Mouse (Mus musculus) stomach, embryonic 14.5 days (tissue): ENCODE data around the gene Nap1l4. TPM values are rescaled to one million over a fixed set of nuclear protein-coding genes. Genes with fewer than 3 reads are reported as not detected.

Source experiments
- ATAC-seq: fragments of 200-750 bp; cut with Nextera tagmentation; 2 replicates; pipeline ENCODE4 v1.8.0; 2017; ENCODE audit warnings: low read depth, moderate TSS enrichment; ENCODE audit not compliant: insufficient number of reproducible peaks, insufficient read depth, low FRiP score
- H3K27ac ChIP-seq: fragments of 300-500 bp; sonication (generic); 2 replicates; pipeline ENCODE4 v1.5.1; 2014; ENCODE audit warnings: mild to moderate bottlenecking, low read length, moderate library complexity, mixed read lengths
- H3K27me3 ChIP-seq: fragments of 300-500 bp; sonication (generic); 2 replicates; pipeline ENCODE4 v1.6.1; 2014; ENCODE audit warnings: low read length, control low read depth, mixed read lengths; ENCODE audit not compliant: control insufficient read depth, insufficient read depth
- H3K36me3 ChIP-seq: fragments of 300-500 bp; sonication (generic); 2 replicates; pipeline ENCODE4 v1.6.1; 2014; ENCODE audit warnings: mild to moderate bottlenecking, control low read depth, low read length, moderate library complexity, mixed read lengths; ENCODE audit not compliant: control insufficient read depth, insufficient read depth
- H3K4me1 ChIP-seq: fragments of 300-500 bp; sonication (generic); 2 replicates; pipeline ENCODE4 v1.6.1; 2014; ENCODE audit warnings: low read length, control low read depth, mixed read lengths; ENCODE audit not compliant: control insufficient read depth, insufficient read depth
- H3K4me2 ChIP-seq: fragments of 300-500 bp; sonication (generic); replicated peaks from 2 replicates; pipeline ENCODE4 v1.6.1; 2014; ENCODE audit warnings: low read depth, low read length, control low read depth
- H3K4me3 ChIP-seq: fragments of 300-500 bp; sonication (generic); 2 replicates; pipeline ENCODE4 v1.5.1; 2014; ENCODE audit warnings: low read depth, low read length, control low read depth
- H3K9ac ChIP-seq: fragments of 300-500 bp; sonication (generic); replicated peaks from 2 replicates; pipeline ENCODE4 v1.6.1; 2014; ENCODE audit warnings: low read depth, mild to moderate bottlenecking, control low read depth, low read length, moderate library complexity, mixed read lengths
- H3K9me3 ChIP-seq: fragments of 300-500 bp; sonication (generic); 2 replicates; pipeline ENCODE4 v1.6.1; 2016; ENCODE audit warnings: low read depth, low read length, control low read depth; ENCODE audit not compliant: control insufficient read depth
- WGBS: fragments of 180-500 bp; shearing (Covaris S2); extraction: QIAGEN DNeasy Blood & Tissue Kit; methylation state at CpG from one replicate; pipeline ENCODE4 v1.1.7; 2014; 5-methylcytosine and 5-hydroxymethylcytosine counted together
- polyA plus RNA-seq: library from polyadenylated mRNA; unstranded; fragments of >200 nt; fragmentation: Nextera tagmentation; extraction: Ambion mirVana; gene quantifications from 2 replicates; pipeline ENCODE4 v1.2.1, GENCODE M21; 2014

Nap1l4 gene
- polyA plus RNA-seq, 1 experiment from 2014 or later, result 120 TPM

- no peak overlapping the region for H3K27ac ChIP-seq
- no peaks in the 10 kb centered on the region for H3K36me3 ChIP-seq
- H3K27me3 ChIP-seq, result peaks cover 19% of the 10 kb centered on the region
- H3K4me1 ChIP-seq, result peaks cover 4% of the 10 kb centered on the region; the same call in 1 of the 2 replicates
- ATAC-seq, result no peak
- H3K9me3 ChIP-seq, result no peaks in the 10 kb centered on the region
- 2% methylated on average over 55 of the region's 55 CpGs for WGBS
- H3K4me3 ChIP-seq, result peak overlapping the region; percentile 41
- H3K9ac ChIP-seq, result peak overlapping the region; percentile 21; the same call in 1 of the 2 replicates
- peak overlapping the region; percentile 94 for H3K4me2 ChIP-seq
Observed at GRCm38 (mm10) chr7:143501643-143502417, 47.1 kb downstream of the Nap1l4 start.

- Histone ChIP-seq H3K4me3 (no peak overlapping the region), H3K36me3 (no peaks in the 10 kb centered on the region), H3K4me1 (peaks cover 4% of the 10 kb centered on the region; the same call in 1 of the 2 replicates), H3K4me2 (no peak overlapping the region), H3K27me3 (peaks cover 19% of the 10 kb centered on the region), H3K9me3 (no peaks in the 10 kb centered on the region), H3K9ac (no peak overlapping the region), H3K27ac (no peak overlapping the region)
- ATAC-seq, result no peak
- 29% methylated on average over 2 of the region's 2 CpGs for WGBS
Observed at GRCm38 (mm10) chr7:143500912-143501311, 48.0 kb downstream of the Nap1l4 start.

- no peak for ATAC-seq
- no peak overlapping the region for H3K4me2 ChIP-seq
- H3K36me3 ChIP-seq, result no peaks in the 10 kb centered on the region
- H3K27ac ChIP-seq, result no peak overlapping the region
- H3K4me3 ChIP-seq, result no peak overlapping the region
- peaks cover 16% of the 10 kb centered on the region for H3K27me3 ChIP-seq
- peaks cover 4% of the 10 kb centered on the region; the same call in 1 of the 2 replicates for H3K4me1 ChIP-seq
- 92% methylated on average over 4 of the region's 4 CpGs for WGBS
- H3K9ac ChIP-seq, result no peak overlapping the region
- H3K9me3 ChIP-seq, result no peaks in the 10 kb centered on the region
Observed at GRCm38 (mm10) chr7:143498584-143498983, 50.3 kb downstream of the Nap1l4 start.

- 75% methylated on average over 8 of the region's 8 CpGs for WGBS
- no peak for ATAC-seq
- H3K4me1 ChIP-seq, result no peaks in the 10 kb centered on the region
- H3K9me3 ChIP-seq, result no peaks in the 10 kb centered on the region
- H3K4me2 ChIP-seq, result no peak overlapping the region
- H3K27ac ChIP-seq, result no peak overlapping the region
- H3K27me3 ChIP-seq, result no peaks in the 10 kb centered on the region
- H3K4me3 ChIP-seq, result no peak overlapping the region
- no peaks in the 10 kb centered on the region for H3K36me3 ChIP-seq
- H3K9ac ChIP-seq, result no peak overlapping the region
Observed at GRCm38 (mm10) chr7:143495104-143495961, 53.6 kb downstream of the Nap1l4 start.

GRCm38 (mm10) chr7:143493616-143494126 lies 55.2 kb downstream of the Nap1l4 start:
- no peaks in the 10 kb centered on the region for H3K27me3 ChIP-seq
- no peak overlapping the region for H3K27ac ChIP-seq
- no peaks in the 10 kb centered on the region for H3K9me3 ChIP-seq
- 81% methylated on average over 6 of the region's 6 CpGs for WGBS
- no peak for ATAC-seq
- H3K4me1 ChIP-seq, result no peaks in the 10 kb centered on the region
- no peak overlapping the region for H3K4me2 ChIP-seq
- H3K4me3 ChIP-seq, result no peak overlapping the region
- H3K36me3 ChIP-seq, result no peaks in the 10 kb centered on the region
- H3K9ac ChIP-seq, result no peak overlapping the region

- Histone ChIP-seq H3K27me3 (no peaks in the 10 kb centered on the region), H3K4me1 (no peaks in the 10 kb centered on the region), H3K27ac (no peak overlapping the region), H3K4me3 (no peak overlapping the region), H3K36me3 (no peaks in the 10 kb centered on the region), H3K4me2 (no peak overlapping the region), H3K9ac (no peak overlapping the region), H3K9me3 (no peaks in the 10 kb centered on the region)
- WGBS, result 76% methylated on average over 6 of the region's 6 CpGs
- ATAC-seq, result no peak
Observed at GRCm38 (mm10) chr7:143489735-143490134, 59.2 kb downstream of the Nap1l4 start.

- no peaks in the 10 kb centered on the region for H3K36me3 ChIP-seq
- H3K27me3 ChIP-seq, result no peaks in the 10 kb centered on the region
- H3K27ac ChIP-seq, result no peak overlapping the region
- no peak overlapping the region for H3K9ac ChIP-seq
- ATAC-seq, result peak; percentile 60
- H3K4me1 ChIP-seq, result no peaks in the 10 kb centered on the region; the same call in 1 of the 2 replicates
- no peaks in the 10 kb centered on the region for H3K9me3 ChIP-seq
- H3K4me3 ChIP-seq, result no peak overlapping the region
- no peak overlapping the region for H3K4me2 ChIP-seq
- 7% methylated on average over 6 of the region's 6 CpGs for WGBS
Observed at GRCm38 (mm10) chr7:143482541-143482940, 66.4 kb downstream of the Nap1l4 start.

GRCm38 (mm10) chr7:143481806-143482387 lies 67.0 kb downstream of the Nap1l4 start:
- WGBS, result 50% methylated on average over 5 of the region's 5 CpGs
- Histone ChIP-seq H3K4me3 (no peak overlapping the region), H3K4me2 (no peak overlapping the region), H3K9me3 (no peaks in the 10 kb centered on the region), H3K36me3 (no peaks in the 10 kb centered on the region), H3K9ac (no peak overlapping the region), H3K4me1 (no peaks in the 10 kb centered on the region; the same call in 1 of the 2 replicates), H3K27ac (no peak overlapping the region), H3K27me3 (no peaks in the 10 kb centered on the region)
- ATAC-seq, result no peak
